Mouse (Mus musculus): Measurements from ENCODE around the gene Auts2. TPM values are rescaled to one million over a fixed set of nuclear protein-coding genes. Genes with fewer than 3 reads are reported as not detected.

Auts2 gene
- polyA plus RNA-seq, 1 experiment from 2014 or later = 94.8 TPM

DNA sequence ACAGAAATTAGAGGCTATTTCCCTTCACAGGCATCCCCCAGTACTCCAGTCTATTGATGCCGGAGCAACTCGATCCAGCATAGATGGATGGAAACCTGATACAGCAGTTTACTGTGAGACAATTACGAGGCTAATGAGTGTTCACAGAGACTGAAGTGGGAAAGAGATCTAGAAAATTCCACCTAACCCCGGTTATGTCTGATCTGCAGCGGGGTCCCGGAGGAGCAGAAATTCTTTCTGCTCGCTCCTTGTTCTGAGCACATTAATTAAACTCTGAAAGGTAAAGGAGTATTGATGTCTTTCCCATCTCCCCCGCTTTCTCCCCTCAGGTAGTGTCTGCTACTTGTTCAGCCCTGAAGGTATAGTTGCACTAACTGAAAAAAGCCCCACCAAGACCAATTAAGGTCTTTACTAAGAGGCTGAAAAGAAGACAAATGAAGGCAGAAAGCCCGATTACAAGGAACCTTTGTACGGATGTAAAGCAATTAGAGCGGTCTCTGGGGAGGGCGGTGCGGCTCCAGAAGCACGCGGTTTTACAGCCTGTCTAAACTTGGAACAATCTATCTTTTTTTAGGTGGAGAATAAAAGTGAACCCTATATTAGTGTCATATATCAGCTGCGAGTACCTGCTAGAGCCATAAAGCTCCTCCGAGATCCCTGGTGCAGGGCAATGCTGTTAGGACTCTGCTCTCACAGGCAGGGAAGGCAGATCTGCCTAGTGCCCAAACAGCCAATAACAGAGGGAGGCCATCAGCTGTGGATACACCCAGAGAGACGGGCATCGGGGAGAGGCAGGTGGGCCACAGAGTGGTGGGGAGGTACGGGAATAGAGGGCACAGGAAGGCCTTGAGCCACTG is 691.3 kb downstream of the Auts2 start:
- peak overlapping the region; percentile 73 for H3K27ac ChIP-seq
- H3K9me3 ChIP-seq = no peaks in the 10 kb centered on the region
- peak overlapping the region; percentile 13 for H3K4me2 ChIP-seq
- H3K4me1 ChIP-seq = peaks cover 54% of the 10 kb centered on the region
- no peak overlapping the region for H3K9ac ChIP-seq
- ATAC-seq (ENCODE audit: low FRiP score) = peak; percentile 67
- no peaks in the 10 kb centered on the region for H3K36me3 ChIP-seq (replicated peaks)
- 8% methylated on average over 20 of the region's 20 CpGs for WGBS
- peaks cover 24% of the 10 kb centered on the region for H3K27me3 ChIP-seq
- no peak overlapping the region for H3K4me3 ChIP-seq (replicated peaks)

DNA sequence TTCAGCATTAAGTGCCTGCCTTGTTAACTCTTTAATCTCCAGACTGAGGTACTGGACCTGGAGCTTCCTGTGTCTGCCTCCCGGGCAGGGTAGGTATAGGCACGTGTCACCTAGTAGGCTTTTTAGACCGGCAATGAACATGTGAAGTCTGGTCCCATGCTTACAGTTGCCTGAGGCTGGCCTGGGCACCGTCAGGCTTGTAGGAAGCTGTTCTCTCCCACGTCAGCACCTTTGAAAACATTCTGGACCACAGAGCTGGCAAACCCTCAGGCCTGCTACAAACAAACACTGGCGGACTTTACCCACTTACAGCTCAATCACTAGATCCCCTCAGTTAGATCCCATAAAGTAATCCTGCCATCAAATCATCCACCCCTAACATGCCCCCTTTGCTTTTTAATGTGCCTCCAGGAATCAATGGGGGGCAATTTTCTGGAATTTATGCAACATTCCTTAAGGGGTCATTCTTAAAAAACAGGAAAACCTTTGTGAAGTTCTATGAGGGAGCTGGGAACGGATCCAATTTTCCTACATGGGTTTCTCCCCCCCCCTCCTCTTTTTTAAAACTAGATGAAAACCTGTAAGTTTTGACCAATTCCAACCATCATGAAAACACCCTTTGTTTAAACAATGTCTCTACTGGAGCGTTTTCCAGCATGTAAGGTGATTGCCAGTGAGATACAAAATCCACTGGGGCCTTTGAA is 692.4 kb downstream of the Auts2 start:
- 0 out of 2 replicates have a peak, but pooled peaks have one; percentile 31 for ATAC-seq (ENCODE audit: low FRiP score)

DNA sequence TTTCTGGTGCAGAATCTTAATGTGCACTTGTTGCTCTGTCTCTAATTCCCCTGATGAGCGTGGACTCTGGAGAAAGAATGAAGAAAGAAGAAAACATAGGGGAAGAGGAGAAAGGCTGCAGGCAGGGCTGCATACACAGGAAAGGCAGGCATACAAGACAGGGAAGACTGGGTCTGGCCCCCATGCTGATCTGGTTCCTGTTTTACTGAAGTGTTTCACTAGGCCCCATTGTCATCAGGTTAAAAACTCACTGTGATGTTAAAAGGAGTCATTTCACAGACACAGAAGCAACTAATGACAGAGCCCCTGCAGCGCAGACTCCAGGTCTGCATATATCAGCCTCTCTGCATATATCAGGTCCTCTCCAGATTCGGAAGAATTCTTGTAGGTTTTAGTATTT is 693.5 kb downstream of the Auts2 start:
- H3K9ac ChIP-seq = no peak overlapping the region
- no peak overlapping the region for H3K27ac ChIP-seq
- H3K27me3 ChIP-seq = peaks cover 24% of the 10 kb centered on the region
- peaks cover 35% of the 10 kb centered on the region for H3K4me1 ChIP-seq
- 51% methylated on average over 3 of the region's 3 CpGs for WGBS
- no peak overlapping the region for H3K4me2 ChIP-seq
- no peaks in the 10 kb centered on the region for H3K9me3 ChIP-seq
- no peak for ATAC-seq (ENCODE audit: low FRiP score)
- H3K36me3 ChIP-seq (replicated peaks) = no peaks in the 10 kb centered on the region
- H3K4me3 ChIP-seq (replicated peaks) = no peak overlapping the region

More for the DNA sequence above, 692.4 kb downstream of the Auts2 start:
- Histone ChIP-seq H3K9me3 (no peaks in the 10 kb centered on the region), H3K4me1 (peaks cover 45% of the 10 kb centered on the region), H3K9ac (no peak overlapping the region), H3K27me3 (peaks cover 24% of the 10 kb centered on the region), H3K4me2 (0 out of 2 replicates have a peak overlapping the region, but pooled peaks have one; percentile 2), H3K36me3 (replicated peaks) (no peaks in the 10 kb centered on the region), H3K27ac (peak overlapping the region; percentile 75), H3K4me3 (replicated peaks) (no peak overlapping the region)
- WGBS = 49% methylated on average over 8 of the region's 8 CpGs

DNA sequence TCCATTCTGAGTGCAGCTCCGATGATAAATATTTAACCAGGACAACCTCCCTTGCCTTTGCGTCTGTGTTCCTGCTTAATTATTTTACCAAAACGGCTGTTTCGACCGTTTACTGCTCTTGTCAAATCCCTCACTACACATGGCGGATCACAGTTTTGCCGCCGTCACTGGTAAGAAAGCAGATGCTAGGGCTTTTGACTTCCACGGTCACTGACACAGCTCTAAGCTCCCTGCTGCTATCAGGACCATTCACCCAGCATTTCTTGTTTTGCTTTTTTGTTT is 698.7 kb downstream of the Auts2 start:
- H3K27me3 ChIP-seq = 0 out of 2 replicates have a peak, but pooled peaks cover 6% of the 10 kb centered on the region
- H3K36me3 ChIP-seq (replicated peaks) = no peaks in the 10 kb centered on the region
- no peaks in the 10 kb centered on the region for H3K9me3 ChIP-seq
- H3K4me2 ChIP-seq = no peak overlapping the region
- WGBS = 42% methylated on average over 9 of the region's 9 CpGs
- peaks cover 21% of the 10 kb centered on the region for H3K4me1 ChIP-seq
- no peak overlapping the region for H3K4me3 ChIP-seq (replicated peaks)
- peak; percentile 5; the same call in 1 of the 2 replicates for ATAC-seq (ENCODE audit: low FRiP score)
- peak overlapping the region; percentile 58 for H3K27ac ChIP-seq
- H3K9ac ChIP-seq = no peak overlapping the region

DNA sequence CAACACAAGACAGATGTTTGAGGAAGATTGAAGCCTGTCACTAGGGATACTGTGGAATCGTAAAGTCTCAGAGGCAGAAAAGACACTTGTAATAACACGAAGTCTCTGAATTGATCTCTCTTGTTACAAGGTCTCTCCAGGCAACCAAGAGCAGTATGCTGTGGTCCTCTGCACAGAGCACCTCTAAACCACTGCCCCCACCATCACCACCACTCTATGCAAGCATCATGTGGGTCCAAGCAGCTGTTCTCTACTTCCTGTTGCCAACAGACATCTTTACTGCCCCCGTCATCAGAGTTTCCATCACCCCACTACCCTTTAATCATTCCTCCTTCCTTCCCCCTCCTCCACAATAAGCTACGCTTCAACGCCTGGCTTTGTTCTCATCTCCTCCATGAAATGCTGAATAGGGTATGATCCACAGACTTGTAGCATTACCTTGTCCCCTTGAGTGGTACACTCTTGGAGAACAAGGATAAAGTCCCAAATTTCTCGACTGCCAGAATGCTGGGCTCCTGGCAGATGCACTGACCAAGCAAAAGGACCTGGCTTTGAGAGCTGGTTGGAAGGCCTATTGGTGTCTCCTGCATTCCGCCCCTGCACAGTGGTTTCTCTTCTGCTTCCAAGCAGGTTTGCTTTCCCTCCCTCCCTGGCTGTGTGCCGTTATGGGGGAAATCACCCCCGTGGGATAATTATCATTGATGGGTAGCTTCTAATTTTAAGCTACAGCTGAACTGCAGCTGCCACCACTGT is 699.2 kb downstream of the Auts2 start:
- H3K27ac ChIP-seq = peak overlapping the region; percentile 58
- H3K36me3 ChIP-seq (replicated peaks) = no peaks in the 10 kb centered on the region
- ATAC-seq (ENCODE audit: low FRiP score) = peak; percentile 62; the same call in 1 of the 2 replicates
- 45% methylated on average over 9 of the region's 9 CpGs for WGBS
- H3K9me3 ChIP-seq = no peaks in the 10 kb centered on the region
- H3K4me3 ChIP-seq (replicated peaks) = no peak overlapping the region
- peaks cover 19% of the 10 kb centered on the region for H3K4me1 ChIP-seq
- 0 out of 2 replicates have a peak, but pooled peaks cover under 1% of the 10 kb centered on the region for H3K27me3 ChIP-seq
- no peak overlapping the region for H3K4me2 ChIP-seq
- no peak overlapping the region for H3K9ac ChIP-seq

DNA sequence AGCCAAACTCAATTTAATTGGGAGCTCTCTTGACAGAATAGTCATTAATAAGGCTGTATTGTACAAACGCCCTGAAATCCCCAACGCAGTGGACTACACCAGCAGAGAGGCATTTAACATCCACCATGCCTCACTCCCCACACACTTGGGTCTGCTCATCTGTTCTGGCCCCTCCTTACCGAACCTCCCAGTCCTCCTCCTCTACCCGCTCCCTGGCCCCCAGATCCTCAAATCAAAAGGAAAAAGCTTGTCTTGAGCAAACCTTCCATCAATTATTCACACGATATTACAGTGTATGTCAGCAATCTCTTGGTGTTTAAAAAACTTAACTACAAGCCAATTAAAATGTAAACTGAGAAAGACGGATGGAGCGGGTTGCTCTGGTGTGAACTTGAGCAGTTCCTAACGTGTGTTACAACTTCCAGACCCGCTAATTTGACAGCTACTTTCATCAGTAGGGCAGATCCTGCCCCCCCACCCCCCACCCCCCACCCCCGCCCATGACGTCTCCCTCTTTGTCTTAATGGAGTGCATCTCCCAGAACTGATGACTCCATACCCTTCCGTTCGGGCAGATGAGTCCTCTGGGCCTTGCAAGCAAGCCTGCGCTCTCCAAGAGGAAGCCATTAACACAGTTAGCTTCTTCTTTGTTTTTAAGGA is 703.4 kb downstream of the Auts2 start:
- H3K27ac ChIP-seq = peak overlapping the region; percentile 37; the same call in 1 of the 2 replicates
- H3K9me3 ChIP-seq = no peaks in the 10 kb centered on the region
- no peaks in the 10 kb centered on the region for H3K36me3 ChIP-seq (replicated peaks)
- no peak overlapping the region for H3K4me2 ChIP-seq
- H3K4me1 ChIP-seq = peaks cover 23% of the 10 kb centered on the region
- 0 out of 2 replicates have a peak, but pooled peaks have one; percentile 33 for ATAC-seq (ENCODE audit: low FRiP score)
- no peak overlapping the region for H3K4me3 ChIP-seq (replicated peaks)
- no peaks in the 10 kb centered on the region for H3K27me3 ChIP-seq
- WGBS = 64% methylated on average over 14 of the region's 14 CpGs
- no peak overlapping the region for H3K9ac ChIP-seq

DNA sequence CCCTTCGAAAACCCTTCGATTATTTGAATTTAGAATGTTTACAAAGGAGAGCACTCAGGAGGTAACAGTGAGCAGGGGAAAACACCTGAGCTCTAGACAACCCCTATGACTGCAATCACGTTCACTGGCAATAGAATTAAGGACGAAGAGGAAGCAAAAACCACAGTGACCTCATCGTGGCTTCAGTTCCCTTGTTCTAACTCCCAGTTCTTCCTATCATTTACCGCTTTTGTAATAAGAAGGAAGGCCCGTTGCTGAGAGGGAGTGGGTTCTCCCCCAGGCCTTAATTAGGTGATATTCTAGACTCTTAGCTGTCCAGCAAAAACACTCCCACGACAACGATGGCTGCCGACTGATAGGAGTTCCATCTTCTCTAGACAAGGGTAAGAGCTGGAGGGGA is 704.1 kb downstream of the Auts2 start:
- Histone ChIP-seq H3K36me3 (replicated peaks) (no peaks in the 10 kb centered on the region), H3K9ac (no peak overlapping the region), H3K4me1 (peaks cover 19% of the 10 kb centered on the region), H3K27me3 (no peaks in the 10 kb centered on the region), H3K4me3 (replicated peaks) (no peak overlapping the region), H3K4me2 (no peak overlapping the region), H3K27ac (no peak overlapping the region; the same call in 1 of the 2 replicates), H3K9me3 (no peaks in the 10 kb centered on the region)
- ATAC-seq (ENCODE audit: low FRiP score) = no peak
- 83% methylated on average over 10 of the region's 10 CpGs for WGBS

DNA sequence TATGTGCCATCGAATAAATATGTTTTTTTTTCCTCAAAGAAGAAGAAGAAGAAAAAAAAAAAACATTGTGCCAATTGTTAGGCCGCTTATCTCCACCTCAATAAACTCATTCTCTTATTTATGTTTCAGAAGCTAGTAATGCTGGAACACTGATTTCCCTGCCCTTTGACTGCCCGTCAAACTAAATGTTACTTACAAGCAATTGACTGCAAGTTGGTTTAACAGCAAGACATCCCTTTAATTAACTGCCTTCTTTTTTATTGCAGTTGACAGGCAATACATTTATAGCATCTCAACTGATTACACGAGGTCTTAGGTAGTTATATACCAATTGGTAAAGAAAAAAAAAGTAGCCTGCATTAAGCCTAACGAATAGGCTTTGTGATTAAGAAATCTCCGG is 705.1 kb downstream of the Auts2 start:
- Histone ChIP-seq H3K9ac (no peak overlapping the region), H3K27ac (no peak overlapping the region), H3K36me3 (replicated peaks) (no peaks in the 10 kb centered on the region), H3K4me1 (peaks cover 22% of the 10 kb centered on the region), H3K4me2 (no peak overlapping the region), H3K9me3 (no peaks in the 10 kb centered on the region), H3K4me3 (replicated peaks) (no peak overlapping the region), H3K27me3 (no peaks in the 10 kb centered on the region)
- ATAC-seq (ENCODE audit: low FRiP score) = no peak
- WGBS = 28% methylated on average over 6 of the region's 6 CpGs

DNA sequence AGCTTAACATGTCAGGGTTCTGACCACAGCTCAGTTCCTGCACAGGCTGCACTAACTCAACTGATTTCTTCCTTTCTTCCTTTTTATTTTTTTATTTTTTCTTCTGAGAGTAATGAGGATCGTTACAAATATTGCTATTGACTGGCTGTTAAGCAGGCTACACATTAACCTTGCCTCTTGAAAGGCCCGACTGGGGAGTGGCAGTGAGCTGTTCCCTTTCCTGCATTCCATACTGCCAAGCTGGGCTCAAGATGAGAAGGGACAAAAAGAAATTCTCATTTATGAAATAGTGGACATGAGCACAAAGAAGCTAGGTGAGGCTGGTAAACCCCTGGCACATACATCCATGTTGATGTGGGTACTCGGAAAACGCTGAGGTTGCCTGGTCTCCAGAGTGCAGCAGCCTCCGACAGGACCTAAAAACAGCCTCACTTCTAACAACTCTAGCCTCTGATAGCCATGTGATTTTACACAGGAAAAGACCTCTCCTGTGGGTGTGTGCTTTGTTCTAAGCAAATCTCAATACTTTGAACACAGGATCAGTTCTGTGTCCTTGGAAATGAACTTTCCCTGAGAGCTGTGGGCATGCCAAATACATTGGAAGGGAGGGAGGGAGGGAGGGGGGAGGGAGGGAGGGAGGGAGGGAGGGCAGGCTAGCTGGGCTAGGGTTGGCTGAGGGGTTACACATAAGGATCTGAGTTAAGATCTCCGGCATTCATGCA is 707.0 kb downstream of the Auts2 start:
- no peak overlapping the region for H3K4me3 ChIP-seq (replicated peaks)
- H3K4me2 ChIP-seq = no peak overlapping the region
- no peak overlapping the region for H3K27ac ChIP-seq
- H3K4me1 ChIP-seq = peaks cover 27% of the 10 kb centered on the region
- H3K27me3 ChIP-seq = no peaks in the 10 kb centered on the region
- H3K9me3 ChIP-seq = no peaks in the 10 kb centered on the region
- WGBS = 69% methylated on average over 6 of the region's 6 CpGs
- no peak for ATAC-seq (ENCODE audit: low FRiP score)
- no peak overlapping the region for H3K9ac ChIP-seq
- H3K36me3 ChIP-seq (replicated peaks) = no peaks in the 10 kb centered on the region

DNA sequence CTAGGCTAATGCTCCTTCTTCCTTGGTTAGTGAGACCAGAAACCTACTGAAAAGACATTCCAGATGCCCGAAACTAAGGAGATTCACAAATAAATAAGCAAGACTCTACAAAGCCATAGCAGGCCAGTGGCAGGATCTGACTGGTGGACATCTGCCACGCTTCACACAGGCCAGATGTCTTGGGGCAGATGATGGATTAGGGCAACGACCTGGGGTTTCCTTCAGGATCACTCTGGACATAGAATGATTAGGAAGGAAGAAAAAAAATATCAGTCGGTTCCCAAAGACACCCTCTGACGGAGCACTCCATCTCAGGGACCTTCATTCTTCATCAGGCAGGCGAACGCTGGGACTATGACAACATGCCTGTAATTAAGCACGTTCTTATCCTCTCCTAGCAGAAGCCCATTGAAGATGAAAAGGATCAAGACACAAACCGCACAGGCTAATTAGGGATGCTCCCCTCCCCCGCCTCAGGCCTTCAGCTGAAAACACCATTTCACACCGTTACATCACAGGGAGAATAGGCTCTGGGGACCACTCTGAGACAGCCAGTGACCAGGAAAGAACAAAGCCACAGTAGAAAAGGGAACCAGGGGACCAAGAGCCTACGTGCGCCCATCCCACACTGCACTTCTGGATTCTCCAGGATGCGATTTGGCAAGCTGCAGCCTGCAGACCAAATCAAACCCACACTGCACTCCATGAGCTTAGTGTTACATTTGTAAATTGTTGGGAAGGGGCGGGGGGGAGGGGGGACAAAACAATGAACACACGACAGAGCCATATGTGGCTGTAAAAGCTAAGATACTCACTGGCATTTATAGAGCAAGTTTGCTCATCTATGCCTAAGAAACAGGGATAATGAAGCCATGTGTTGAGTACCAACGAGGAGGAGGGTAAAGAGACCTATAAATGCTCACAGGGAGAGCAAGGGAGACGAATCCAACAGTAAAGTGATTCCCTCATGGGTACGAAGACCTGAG is 710.0 kb downstream of the Auts2 start:
- Histone ChIP-seq H3K4me2 (0 out of 2 replicates have a peak overlapping the region, but pooled peaks have one; percentile 15), H3K27ac (peak overlapping the region; percentile 82), H3K4me3 (replicated peaks) (no peak overlapping the region), H3K36me3 (replicated peaks) (no peaks in the 10 kb centered on the region), H3K9ac (no peak overlapping the region), H3K27me3 (no peaks in the 10 kb centered on the region), H3K9me3 (no peaks in the 10 kb centered on the region), H3K4me1 (peaks cover 28% of the 10 kb centered on the region)
- ATAC-seq (ENCODE audit: low FRiP score) = peak; percentile 90
- 18% methylated on average over 19 of the region's 19 CpGs for WGBS

Measured in forebrain, embryonic 12.5 days (tissue).